Mouse (Mus musculus) ES-Bruce4 (cell line): ENCODE measurements around the gene Bola2. TPM values are rescaled to one million over a fixed set of nuclear protein-coding genes. Genes with fewer than 3 reads are reported as not detected.

Source experiments
- H3K27ac ChIP-seq: 2 replicates; pipeline ENCODE4 v1.5.1; 2012; ENCODE audit warnings: low read length, inconsistent platforms; ENCODE audit not compliant: insufficient read depth
- H3K27me3 ChIP-seq: 2 replicates; pipeline ENCODE4 v1.6.1; 2012; ENCODE audit warnings: mild to moderate bottlenecking, low read length, inconsistent platforms; ENCODE audit not compliant: control insufficient read depth, poor library complexity, insufficient read depth, severe bottlenecking
- H3K36me3 ChIP-seq: 2 replicates; pipeline ENCODE4 v1.6.1; 2012; ENCODE audit warnings: inconsistent platforms, mild to moderate bottlenecking, low read length, moderate library complexity; ENCODE audit not compliant: control insufficient read depth, poor library complexity, insufficient read depth, severe bottlenecking
- H3K4me1 ChIP-seq: one replicate; pipeline ENCODE4 v1.8.1; 2011; ENCODE audit warnings: low read length; ENCODE audit not compliant: control insufficient read depth, insufficient read depth
- H3K4me3 ChIP-seq: 2 replicates; pipeline ENCODE4 v1.5.1; 2011; ENCODE audit warnings: low read depth, mild to moderate bottlenecking, low read length
- H3K9ac ChIP-seq: 2 replicates; pipeline ENCODE4 v1.6.1; 2012; ENCODE audit warnings: low read depth, mild to moderate bottlenecking, inconsistent platforms; ENCODE audit not compliant: poor library complexity, severe bottlenecking
- H3K9me3 ChIP-seq: replicated peaks from 2 replicates; pipeline ENCODE4 v1.6.1; 2012; ENCODE audit warnings: mild to moderate bottlenecking, low read length, inconsistent platforms; ENCODE audit not compliant: control insufficient read depth, poor library complexity, insufficient read depth, severe bottlenecking
- CTCF ChIP-seq: IDR thresholded peaks from one replicate; pipeline ENCODE4 v1.8.1; 2011; ENCODE audit warnings: low read depth, low read length
- EP300 ChIP-seq: IDR thresholded peaks from 2 replicates; pipeline ENCODE4 v1.6.1; 2011; ENCODE audit warnings: low read depth, low read length; ENCODE audit not compliant: insufficient read depth
- POLR2A ChIP-seq: IDR thresholded peaks from one replicate; pipeline ENCODE4 v1.8.1; 2011; ENCODE audit warnings: low read length; ENCODE audit not compliant: insufficient read depth
- polyA plus RNA-seq: library from polyadenylated mRNA; stranded (reverse); fragments of >200 nt; gene quantifications from 2 replicates; pipeline ENCODE4 v1.2.4, GENCODE M21; 2011; ENCODE audit warnings: low read depth; ENCODE audit not compliant: missing spikeins, insufficient read depth, insufficient read length

The Bola2 gene
- polyA plus RNA-seq, result 76.0 and 103 TPM in 2 replicates

DNA sequence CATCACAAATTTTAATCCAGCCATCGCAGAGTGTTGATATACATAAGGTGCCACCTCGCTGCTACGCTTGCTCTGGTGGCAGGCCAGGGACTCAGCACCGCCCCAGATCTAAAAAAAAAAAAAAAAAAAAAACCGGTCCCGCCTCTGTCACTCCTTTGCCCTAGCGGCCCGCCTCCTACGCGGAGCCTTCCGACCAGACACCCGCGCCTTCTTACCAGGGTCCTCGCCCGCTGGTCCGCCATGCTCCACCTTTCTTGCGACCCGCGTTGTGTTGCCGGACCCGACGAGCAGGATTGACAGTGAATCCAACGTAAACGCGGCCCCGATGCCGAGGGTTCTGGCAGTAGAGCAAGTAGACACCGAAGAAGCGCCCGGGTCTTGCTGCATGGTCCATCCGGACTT, at the start of gene Bola2:
Bola2 (plus strand) TSS at position 192 of the 402 bp plus-strand sequence.
- no peaks in the 10 kb centered on the region for H3K27me3 ChIP-seq
- H3K36me3 ChIP-seq, result peaks cover 14% of the 10 kb centered on the region
- H3K9me3 ChIP-seq, result no peaks in the 10 kb centered on the region
- H3K9ac ChIP-seq, result peak within 1 kb of the TSS; percentile 81
- TF ChIP-seq POLR2A, result no peak
- no peak for TF ChIP-seq CTCF
- no peak for TF ChIP-seq EP300
- H3K4me3 ChIP-seq, result peak within 1 kb of the TSS; percentile 95
- H3K4me1 ChIP-seq, result peaks cover 2% of the 10 kb centered on the region
- H3K27ac ChIP-seq, result peak within 1 kb of the TSS; percentile 91

GRCm38 (mm10) chr7:126645708-126646107, 49.5 kb upstream of the Bola2 start:
- Histone ChIP-seq H3K36me3 (no peaks in the 10 kb centered on the region), H3K4me1 (no peaks in the 10 kb centered on the region), H3K27me3 (no peaks in the 10 kb centered on the region), H3K27ac (peak overlapping the region; percentile 20; the same call in 1 of the 2 replicates), H3K4me3 (no peak overlapping the region), H3K9me3 (no peaks in the 10 kb centered on the region), H3K9ac (no peak overlapping the region)
- TF ChIP-seq EP300, result no peak
- no peak for TF ChIP-seq POLR2A
- no peak for TF ChIP-seq CTCF

DNA sequence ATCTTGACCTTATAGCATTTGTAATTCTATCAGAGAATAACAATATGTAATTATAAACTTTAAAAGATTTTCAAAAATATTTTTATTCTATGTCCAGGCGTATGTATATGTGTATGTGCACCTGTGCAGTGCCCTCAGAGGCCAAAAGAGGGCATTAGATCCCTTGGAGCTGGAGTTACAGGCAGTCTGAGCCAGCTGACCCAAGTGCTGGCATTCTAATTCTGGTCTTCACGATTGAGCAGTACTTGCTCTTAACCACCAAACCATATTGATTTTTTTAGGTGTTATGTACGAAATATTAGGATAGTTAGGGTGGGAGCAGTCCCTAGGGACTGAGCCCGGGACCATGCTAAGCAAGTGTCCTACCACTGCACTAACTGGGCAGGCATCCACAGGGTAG, 46.7 kb upstream of the Bola2 start:
- H3K27me3 ChIP-seq, result no peaks in the 10 kb centered on the region
- H3K4me3 ChIP-seq, result peak overlapping the region; percentile 34; the same call in 1 of the 2 replicates
- H3K9ac ChIP-seq, result no peak overlapping the region
- no peaks in the 10 kb centered on the region for H3K36me3 ChIP-seq
- no peaks in the 10 kb centered on the region for H3K4me1 ChIP-seq
- H3K9me3 ChIP-seq, result no peaks in the 10 kb centered on the region
- peak; percentile 31 for TF ChIP-seq CTCF
- TF ChIP-seq POLR2A, result no peak
- no peak for TF ChIP-seq EP300
- no peak overlapping the region for H3K27ac ChIP-seq

DNA sequence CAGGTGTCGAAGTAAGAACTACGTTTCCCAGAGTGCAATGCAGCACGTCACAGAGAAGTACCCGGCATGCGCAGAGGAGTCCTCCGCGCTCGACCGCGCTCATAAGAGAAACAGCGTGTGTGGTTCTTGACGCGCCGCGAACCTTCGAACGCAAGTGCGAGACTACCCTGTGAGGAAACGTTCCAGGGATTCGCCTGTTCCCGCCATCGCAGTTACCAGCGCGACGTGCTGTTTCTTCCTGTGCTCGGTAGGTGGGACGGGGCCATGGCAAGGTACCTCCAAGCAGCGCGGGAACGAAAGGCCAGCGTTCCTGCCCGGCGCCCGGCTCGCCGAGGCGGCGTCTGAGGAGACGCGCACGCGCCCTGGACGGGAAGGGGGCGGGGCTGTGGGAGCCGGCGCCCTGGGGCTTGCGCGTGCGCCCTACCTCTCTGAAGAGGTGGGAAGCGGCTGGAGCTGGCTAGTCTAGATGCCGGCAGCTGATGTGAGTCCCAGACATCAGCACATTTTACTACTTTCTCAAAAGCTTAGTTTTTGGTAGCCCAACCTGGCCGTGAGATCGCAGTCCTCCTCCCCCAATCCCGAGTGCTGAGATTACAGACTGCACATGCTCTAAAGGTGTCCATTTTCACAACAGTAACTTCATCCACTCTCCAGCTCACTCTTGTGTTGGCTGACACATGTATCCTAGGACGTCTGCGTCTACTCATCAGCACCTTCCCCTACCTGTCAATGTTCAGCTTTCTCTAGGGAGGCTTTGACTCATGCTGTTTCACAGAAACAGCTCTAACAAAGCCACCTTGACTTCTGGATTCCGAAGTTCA, 45.8 kb upstream of the Bola2 start, which contains the start of gene Sgf29:
Sgf29 (plus strand) TSS at position 79 of the 821 bp plus-strand sequence.
- H3K9me3 ChIP-seq, result no peaks in the 10 kb centered on the region
- TF ChIP-seq POLR2A (peak; percentile 89), EP300 (no peak), CTCF (no peak)
- no peaks in the 10 kb centered on the region for H3K36me3 ChIP-seq
- H3K27ac ChIP-seq, result peak within 1 kb of the TSS; percentile 32; the same call in 1 of the 2 replicates
- H3K4me3 ChIP-seq, result peak within 1 kb of the TSS; percentile 85
- no peaks in the 10 kb centered on the region for H3K4me1 ChIP-seq
- no peaks in the 10 kb centered on the region for H3K27me3 ChIP-seq
- H3K9ac ChIP-seq, result peak within 1 kb of the TSS; percentile 31

DNA sequence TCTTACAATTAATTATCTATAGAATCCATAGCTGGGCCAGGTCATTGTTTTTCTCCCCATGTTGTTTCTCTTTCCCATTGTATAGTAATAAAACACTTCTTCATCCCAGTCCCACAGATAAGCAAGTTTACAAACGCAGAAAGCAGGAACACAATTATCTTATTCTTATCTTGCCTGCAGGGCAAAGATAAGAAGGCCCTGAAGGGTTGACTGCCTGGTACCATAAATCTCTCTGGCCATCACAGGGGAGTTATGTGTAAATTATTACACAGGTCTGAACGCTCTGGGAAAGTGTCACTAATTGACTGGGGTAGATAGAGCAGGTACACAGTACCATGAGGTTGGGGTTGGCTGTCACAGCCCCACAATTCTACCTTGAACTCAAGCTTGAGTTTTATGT, 44.3 kb upstream of the Bola2 start:
- TF ChIP-seq CTCF (no peak), POLR2A (no peak), EP300 (no peak)

DNA sequence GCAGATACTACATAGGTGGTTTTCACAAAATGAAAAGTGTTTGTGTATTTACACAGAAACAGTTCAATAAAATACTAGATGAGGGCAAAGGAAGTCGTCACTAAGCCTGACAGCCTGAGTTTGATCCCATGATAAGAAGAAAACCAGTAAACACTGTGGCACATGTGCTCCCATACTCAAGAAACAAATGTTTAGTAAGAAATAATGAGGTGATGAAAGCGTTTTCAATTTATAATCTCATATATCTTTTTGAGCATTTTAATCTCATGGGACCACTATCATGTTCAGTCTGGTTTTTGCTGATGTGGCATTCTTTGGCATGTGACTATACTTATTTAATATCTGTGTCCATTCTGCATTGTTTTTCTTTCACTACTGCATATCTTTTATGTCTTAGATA, 41.2 kb upstream of the Bola2 start:
- Histone ChIP-seq H3K4me1 (no peaks in the 10 kb centered on the region), H3K27ac (no peak overlapping the region), H3K36me3 (no peaks in the 10 kb centered on the region), H3K4me3 (no peak overlapping the region), H3K27me3 (no peaks in the 10 kb centered on the region), H3K9ac (no peak overlapping the region), H3K9me3 (no peaks in the 10 kb centered on the region)
- TF ChIP-seq POLR2A (no peak), CTCF (no peak), EP300 (no peak)

More for the DNA sequence above, 44.3 kb upstream of the Bola2 start:
- no peak overlapping the region for H3K9ac ChIP-seq
- H3K36me3 ChIP-seq, result no peaks in the 10 kb centered on the region
- H3K27me3 ChIP-seq, result no peaks in the 10 kb centered on the region
- no peaks in the 10 kb centered on the region for H3K9me3 ChIP-seq
- H3K27ac ChIP-seq, result no peak overlapping the region
- no peak overlapping the region for H3K4me3 ChIP-seq
- H3K4me1 ChIP-seq, result no peaks in the 10 kb centered on the region
